Comparison of ENCODE assay signal across 11 mouse cellular contexts in the genomic region with DNA sequence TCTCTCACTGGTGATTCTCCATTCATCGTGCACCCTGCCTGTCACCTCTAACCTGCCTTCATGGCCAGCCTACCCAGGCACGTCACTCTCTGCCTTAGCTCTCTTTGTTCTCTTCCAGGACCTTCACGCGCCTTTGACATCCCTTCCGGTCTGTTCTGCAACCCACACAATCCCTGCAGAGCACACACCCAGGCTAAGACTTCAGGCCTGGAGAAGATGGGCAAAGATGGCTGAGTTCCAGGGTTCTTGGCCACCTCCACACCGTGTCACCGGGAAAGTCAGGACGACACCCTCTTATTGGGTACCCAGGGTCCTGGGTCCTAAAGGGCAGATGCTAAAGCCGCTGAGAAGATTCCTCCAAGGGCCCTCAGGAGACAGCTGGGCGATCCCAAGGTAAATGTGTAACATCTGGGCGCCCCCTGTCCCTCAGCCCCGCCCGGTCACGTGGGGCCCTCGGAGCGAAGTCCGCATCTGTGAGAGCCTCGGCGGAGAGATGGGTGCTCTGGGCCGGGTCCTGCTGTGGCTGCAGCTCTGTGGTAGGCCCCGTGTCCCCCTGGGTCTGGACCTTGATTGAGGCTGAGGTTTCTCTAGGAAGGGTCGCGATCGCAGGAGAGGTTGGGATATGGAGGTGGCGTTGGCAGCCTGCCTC. TPM values are rescaled to one million over a fixed set of nuclear protein-coding genes. Genes with fewer than 3 reads are reported as not detected.
DNase-seq lines count a peak whose midpoint lies in the region; ATAC-seq lines count a peak whose summit lies in the region.
"Had no signal": no experiment of that assay in that cellular context is flagged by ENCODE, and none has a peak within 500 bp of the region (broad histone marks: within the 10 kb centered on the region; RNA-seq: fewer than 3 reads in every experiment).

A gene (plus strand): TSS at position 467 of the 649 bp plus-strand sequence.

- no peak within 1 kb of the TSS for H3K9ac ChIP-seq in midbrain, embryonic 13.5 days (replicated peaks)
- no peak within 1 kb of the TSS for H3K9ac ChIP-seq in stomach, embryonic 14.5 days (replicated peaks; ENCODE audit: low read depth, low read length)
- H3K9ac ChIP-seq in forebrain, embryonic 11.5 days (ENCODE audit: low read length), result no peak within 1 kb of the TSS
- H3K9ac ChIP-seq: midbrain, embryonic 12.5 days had no signal

- H3K27ac ChIP-seq in midbrain, embryonic 10.5 days (replicated peaks), result no peak within 1 kb of the TSS
- no peak within 1 kb of the TSS for H3K27ac ChIP-seq in midbrain, embryonic 13.5 days
- H3K27ac ChIP-seq in stomach, embryonic 14.5 days (ENCODE audit: low read length), result no peak within 1 kb of the TSS
- no peak within 1 kb of the TSS for H3K27ac ChIP-seq in forebrain, embryonic 11.5 days (ENCODE audit: low read depth, low read length)
- H3K27ac ChIP-seq: midbrain, embryonic 12.5 days had no signal

- no peak for DNase-seq in frontal cortex, adult 2 months (ENCODE audit: extremely low spot score in 1 of 2, low spot score in 1 of 2)
- DNase-seq in frontal cortex, postnatal 25 days (ENCODE audit: low spot score in 2 of 2), result no peak
- DNase-seq in midbrain, embryonic 10.5 days (ENCODE audit: low spot score), result no peak
- peak; percentile 81 for DNase-seq in kidney, postnatal 10 days
- no peak for DNase-seq in forebrain, embryonic 11.5 days (ENCODE audit: low spot score)
- DNase-seq in layer of hippocampus, adult 11-12 months (ENCODE audit: low spot score), result no peak
- DNase-seq: cerebellum, adult 9-10 months; heart, postnatal 4 days had no signal

- ATAC-seq in midbrain, embryonic 13.5 days, result no peak
- no peak for ATAC-seq in stomach, embryonic 14.5 days (ENCODE audit: insufficient number of reproducible peaks, insufficient read depth, low FRiP score, low read depth)
- no peak for ATAC-seq in forebrain, embryonic 11.5 days (replicated peaks; ENCODE audit: low FRiP score)

- peaks cover 68% of the 10 kb centered on the region for H3K27me3 ChIP-seq in midbrain, embryonic 10.5 days (ENCODE audit: low read depth, poor library complexity, severe bottlenecking)
- peaks cover 69% of the 10 kb centered on the region for H3K27me3 ChIP-seq in midbrain, embryonic 13.5 days
- peaks cover 57% of the 10 kb centered on the region for H3K27me3 ChIP-seq in stomach, embryonic 14.5 days (ENCODE audit: control insufficient read depth, insufficient read depth, low read length)
- peaks cover 62% of the 10 kb centered on the region for H3K27me3 ChIP-seq in forebrain, embryonic 11.5 days (ENCODE audit: control insufficient read depth, insufficient read depth, low read length)

- 0 out of 2 replicates have a peak, but pooled peaks cover 4% of the 10 kb centered on the region for H3K36me3 ChIP-seq in midbrain, embryonic 10.5 days
- 0 out of 2 replicates have a peak, but pooled peaks cover 6% of the 10 kb centered on the region for H3K36me3 ChIP-seq in midbrain, embryonic 13.5 days
- no peaks in the 10 kb centered on the region for H3K36me3 ChIP-seq in stomach, embryonic 14.5 days (ENCODE audit: control insufficient read depth, insufficient read depth, low read length)
- H3K36me3 ChIP-seq in forebrain, embryonic 11.5 days (ENCODE audit: control insufficient read depth, insufficient read depth, low read length), result no peaks in the 10 kb centered on the region; the same call in 1 of the 2 replicates
- H3K36me3 ChIP-seq: midbrain, embryonic 12.5 days had no signal

- no peak within 1 kb of the TSS for H3K4me2 ChIP-seq in midbrain, embryonic 13.5 days (replicated peaks)
- H3K4me2 ChIP-seq in stomach, embryonic 14.5 days (replicated peaks; ENCODE audit: low read depth, low read length), result peak within 1 kb of the TSS; percentile 29
- no peak within 1 kb of the TSS for H3K4me2 ChIP-seq in forebrain, embryonic 11.5 days (ENCODE audit: low read depth, low read length, severe bottlenecking)
- H3K4me2 ChIP-seq: midbrain, embryonic 12.5 days had no signal

- H3K9me3 ChIP-seq in midbrain, embryonic 10.5 days (replicated peaks), result no peaks in the 10 kb centered on the region
- no peaks in the 10 kb centered on the region for H3K9me3 ChIP-seq in midbrain, embryonic 13.5 days
- no peaks in the 10 kb centered on the region for H3K9me3 ChIP-seq in stomach, embryonic 14.5 days (ENCODE audit: control insufficient read depth, low read depth, low read length)
- H3K9me3 ChIP-seq in forebrain, embryonic 11.5 days (ENCODE audit: control insufficient read depth, low read length), result no peaks in the 10 kb centered on the region
- H3K9me3 ChIP-seq: midbrain, embryonic 12.5 days had no signal

- 39% methylated on average over 25 of the region's 25 CpGs for WGBS in midbrain, embryonic 10.5 days
- 44% methylated on average over 25 of the region's 25 CpGs for WGBS in midbrain, embryonic 13.5 days
- WGBS in stomach, embryonic 14.5 days, result 29% methylated on average over 25 of the region's 25 CpGs
- 43% methylated on average over 25 of the region's 25 CpGs for WGBS in forebrain, embryonic 11.5 days

- H3K4me1 ChIP-seq in midbrain, embryonic 10.5 days, result peaks cover 57% of the 10 kb centered on the region
- H3K4me1 ChIP-seq in midbrain, embryonic 13.5 days (replicated peaks), result peaks cover 27% of the 10 kb centered on the region
- peaks cover 23% of the 10 kb centered on the region for H3K4me1 ChIP-seq in stomach, embryonic 14.5 days (ENCODE audit: control insufficient read depth, insufficient read depth, low read length)
- H3K4me1 ChIP-seq in forebrain, embryonic 11.5 days (replicated peaks; ENCODE audit: control insufficient read depth, insufficient read depth, low read length), result peaks cover 16% of the 10 kb centered on the region

- peak within 1 kb of the TSS; percentile 1; the same call in 1 of the 2 replicates for H3K4me3 ChIP-seq in midbrain, embryonic 10.5 days
- H3K4me3 ChIP-seq in midbrain, embryonic 13.5 days (replicated peaks), result no peak within 1 kb of the TSS
- H3K4me3 ChIP-seq in stomach, embryonic 14.5 days (ENCODE audit: low read depth, low read length), result peak within 1 kb of the TSS; percentile 11; the same call in 1 of the 2 replicates
- H3K4me3 ChIP-seq in forebrain, embryonic 11.5 days (ENCODE audit: low read depth, low read length), result no peak within 1 kb of the TSS
- H3K4me3 ChIP-seq: midbrain, embryonic 12.5 days had no signal

RNA-seq across cellular contexts. Expression of the gene that starts here (rescaled TPM):
- polyA plus RNA-seq in frontal cortex, adult 2 months (2012; rRNA removed), result 11.3 and 15.5 TPM in 2 replicates
- 0.11 and 0.17 TPM in 2 replicates for polyA plus RNA-seq in midbrain, embryonic 10.5 days (2016; fragmentation: Nextera tagmentation; extraction: Ambion mirVana)
- 1.9 and 2.0 TPM in 2 replicates for polyA plus RNA-seq in midbrain, embryonic 13.5 days (2015; fragmentation: Nextera tagmentation; extraction: Ambion mirVana)
- polyA plus RNA-seq in stomach, embryonic 14.5 days (2014; fragmentation: Nextera tagmentation; extraction: Ambion mirVana), result not detected in 2 replicates
- 0.45 TPM in 1 of 2 replicates, not detected in the other for polyA plus RNA-seq in forebrain, embryonic 11.5 days (2014; fragmentation: Nextera tagmentation; extraction: Ambion mirVana)

Comparison
In these comparisons a context has a peak if more than half of its experiments do, and no peak if none do; other contexts are left out.
1. H3K4me3 ChIP-seq: peak in midbrain, embryonic 10.5 days (single experiment) and stomach, embryonic 14.5 days (single experiment); none in midbrain, embryonic 13.5 days (single experiment) and forebrain, embryonic 11.5 days (single experiment).